Mouse (Mus musculus): ENCODE results near the gene Stac2. TPM values are rescaled to one million over a fixed set of nuclear protein-coding genes. Genes with fewer than 3 reads are reported as not detected.

The Stac2 gene
- total RNA-seq, 2 experiments from 2014 or later, result not detected

Other genes starting within 250 kb of the Stac2 start
- gene B230217C12Rik, start 212.7 kb downstream of the Stac2 start, total RNA-seq (2014; fragmentation: Nextera tagmentation), result 0.45 and 1.7 TPM in 2 replicates
- 0.91 TPM in 1 of 2 replicates, not detected in the other for gene B230217C12Rik, start 212.7 kb downstream of the Stac2 start, total RNA-seq (2017)
- gene Fbxo47, start 169.3 kb downstream of the Stac2 start, total RNA-seq (2014; fragmentation: Nextera tagmentation), result 0.54 and 3.2 TPM in 2 replicates
- 0.53 and 0.56 TPM in 2 replicates for gene Fbxo47, start 169.3 kb downstream of the Stac2 start, total RNA-seq (2017)
- gene Plxdc1, start 67.0 kb downstream of the Stac2 start, total RNA-seq (2014; fragmentation: Nextera tagmentation), result 10.2 and 11.8 TPM in 2 replicates
- 3.4 and 4.1 TPM in 2 replicates for gene Plxdc1, start 67.0 kb downstream of the Stac2 start, total RNA-seq (2017)
- gene Arl5c, start 57.3 kb downstream of the Stac2 start, total RNA-seq (2014; fragmentation: Nextera tagmentation), result 2.4 and 9.8 TPM in 2 replicates
- gene Arl5c, start 57.3 kb downstream of the Stac2 start, total RNA-seq (2017), result 0.50 and 2.7 TPM in 2 replicates
- gene Cacnb1, start 30.4 kb downstream of the Stac2 start, total RNA-seq (2014; fragmentation: Nextera tagmentation), result 0.40 and 0.98 TPM in 2 replicates
- 0.38 TPM in 1 of 2 replicates, not detected in the other for gene Cacnb1, start 30.4 kb downstream of the Stac2 start, total RNA-seq (2017)
- gene Rpl19, start 26.8 kb downstream of the Stac2 start, total RNA-seq (2014; fragmentation: Nextera tagmentation), result 4,206 and 4,300 TPM in 2 replicates
- 1,746 and 2,000 TPM in 2 replicates for gene Rpl19, start 26.8 kb downstream of the Stac2 start, total RNA-seq (2017)
- 14.3 and 15.9 TPM in 2 replicates for gene Fbxl20, start 96.9 kb upstream of the Stac2 start, total RNA-seq (2014; fragmentation: Nextera tagmentation)
- gene Fbxl20, start 96.9 kb upstream of the Stac2 start, total RNA-seq (2017), result 7.4 and 11.8 TPM in 2 replicates
- 81.3 and 88.8 TPM in 2 replicates for gene Med1, start 139.8 kb upstream of the Stac2 start, total RNA-seq (2014; fragmentation: Nextera tagmentation)
- 52.9 and 57.0 TPM in 2 replicates for gene Med1, start 139.8 kb upstream of the Stac2 start, total RNA-seq (2017)
- 73.2 and 76.6 TPM in 2 replicates for gene Cdk12, start 149.6 kb upstream of the Stac2 start, total RNA-seq (2014; fragmentation: Nextera tagmentation)
- 56.8 and 65.8 TPM in 2 replicates for gene Cdk12, start 149.6 kb upstream of the Stac2 start, total RNA-seq (2017)

Measured in megakaryocyte-erythroid progenitor cell, adult 5-6 weeks (primary cell).